Mouse (Mus musculus): ENCODE results near the gene Gm20518. TPM values are rescaled to one million over a fixed set of nuclear protein-coding genes. Genes with fewer than 3 reads are reported as not detected.
A peak's percentile ranks its signal among the peaks of the same experiment; 100 is the strongest.

The Gm20518 gene
- total RNA-seq, 2 experiments from 2014 or later, result 2.2 to 2.6 TPM

GRCm38 (mm10) chr16:17796519-17796918 lies 95.0 kb downstream of the Gm20518 start:
- no peak for DNase-seq (ENCODE audit: low spot score in 2 of 2)
- Histone ChIP-seq H3K4me3 (no peak overlapping the region), H3K27ac (no peak overlapping the region)
- TF ChIP-seq CTCF (conservative IDR thresholded peaks at IDR 0.05), result no peak

DNA sequence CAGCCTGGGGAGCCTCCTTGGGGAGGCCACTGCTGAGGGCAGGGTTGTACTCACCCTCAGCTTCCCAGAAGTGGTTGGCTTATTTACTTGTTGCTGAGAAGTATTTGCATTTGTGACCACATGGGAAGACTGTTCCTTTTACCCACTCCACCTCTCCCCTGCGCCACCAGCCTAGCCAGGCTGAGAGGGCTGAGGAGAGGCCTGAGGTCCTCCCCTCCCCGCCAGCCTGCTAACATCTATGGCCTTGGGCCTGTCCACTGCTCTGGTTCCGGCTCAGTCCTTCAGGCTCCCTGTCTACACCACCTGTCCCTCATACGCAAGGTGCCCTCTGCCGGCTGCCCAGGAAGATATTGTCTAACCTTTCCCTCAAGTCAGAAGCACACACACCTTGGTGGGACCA lies 95.8 kb downstream of the Gm20518 start:
- no peak for TF ChIP-seq CTCF (conservative IDR thresholded peaks at IDR 0.05)

DNA sequence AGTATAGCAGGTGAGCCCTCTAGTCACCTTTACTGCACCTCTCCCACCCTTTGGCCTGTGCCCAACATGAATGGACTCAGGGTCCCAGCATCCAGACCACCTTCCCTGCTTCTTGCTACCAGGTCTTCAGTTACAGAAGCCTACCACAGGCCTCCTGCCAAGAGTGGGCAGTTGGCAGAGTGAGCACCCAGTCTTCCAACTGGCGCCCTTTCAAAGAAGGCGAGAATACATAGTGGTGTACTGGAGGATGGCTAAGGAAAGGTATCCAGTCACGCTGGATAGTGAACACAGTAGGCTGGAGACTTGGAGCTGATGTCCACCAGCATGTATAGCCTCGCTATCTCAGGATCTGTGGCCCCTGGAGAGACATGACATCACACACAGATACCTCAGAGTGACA lies 97.4 kb downstream of the Gm20518 start:
- H3K27ac ChIP-seq, result no peak overlapping the region
- no peak for TF ChIP-seq CTCF (conservative IDR thresholded peaks at IDR 0.05)
- DNase-seq (ENCODE audit: low spot score in 2 of 2), result no peak
- no peak overlapping the region for H3K4me3 ChIP-seq

More for the DNA sequence above, 95.8 kb downstream of the Gm20518 start:
- Histone ChIP-seq H3K27ac (no peak overlapping the region), H3K4me3 (no peak overlapping the region)
- no peak for DNase-seq (ENCODE audit: low spot score in 2 of 2)

DNA sequence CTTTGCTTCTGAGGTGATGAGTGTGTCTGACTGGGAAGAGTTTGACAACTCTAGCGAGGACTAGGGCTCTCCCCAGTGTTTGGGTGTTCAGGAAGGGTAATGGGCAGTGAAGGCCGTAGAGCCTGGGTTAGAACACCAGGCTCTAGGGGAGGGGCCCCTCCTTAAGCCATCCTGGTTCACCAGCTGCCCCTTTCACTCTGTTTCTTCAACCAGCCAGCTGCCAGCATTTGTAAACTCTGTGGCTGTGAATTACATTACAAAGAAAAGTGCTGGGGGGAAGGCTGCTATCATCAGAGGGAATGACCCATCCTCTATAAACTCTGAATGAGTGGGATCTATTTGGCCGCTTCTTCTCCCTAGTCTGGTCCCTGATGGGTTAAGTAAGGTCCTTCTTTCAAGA lies 98.7 kb downstream of the Gm20518 start:
- DNase-seq (ENCODE audit: low spot score in 2 of 2), result no peak
- no peak overlapping the region for H3K4me3 ChIP-seq
- TF ChIP-seq CTCF (conservative IDR thresholded peaks at IDR 0.05), result no peak
- no peak overlapping the region for H3K27ac ChIP-seq

- no peak for DNase-seq (ENCODE audit: low spot score in 2 of 2)
- peak; percentile 74 for TF ChIP-seq CTCF (conservative IDR thresholded peaks at IDR 0.05)
- no peak overlapping the region for H3K27ac ChIP-seq
- H3K4me3 ChIP-seq, result no peak overlapping the region
These were observed 106.1 kb downstream of the Gm20518 start for GRCm38 (mm10) chr16:17785337-17785736.

Other genes with a start within 250 kb of the Gm20518 start
- 10 to 100 TPM; 38.1 to 54.2 TPM for gene Ccdc74a, start 245.2 kb downstream of the Gm20518 start, total RNA-seq (2021)
- gene Med15, start 158.8 kb downstream of the Gm20518 start, total RNA-seq (2021), result 10 to 100 TPM; 76.7 to 81.8 TPM
- gene Klhl22, start 132.1 kb downstream of the Gm20518 start, total RNA-seq (2021), result 100 to 1,000 TPM; 101 TPM
- gene Scarf2, start 94.4 kb downstream of the Gm20518 start, total RNA-seq (2021), result 1 to 10 TPM; 2.5 to 2.7 TPM
- 1 to 10 TPM; 3.2 to 4.5 TPM for gene B830017H08Rik, start 58.5 kb downstream of the Gm20518 start, total RNA-seq (2021)
- 10 to 100 TPM; 13.1 to 16.8 TPM for gene Car15, start 53.3 kb downstream of the Gm20518 start, total RNA-seq (2021)
- gene Tssk1, start 2.6 kb upstream of the Gm20518 start, total RNA-seq (2021), result not detected
- 100 to 1,000 TPM; 104 to 112 TPM for gene Dgcr2, start 6.9 kb upstream of the Gm20518 start, total RNA-seq (2021)
- gene Tssk2, start 7.0 kb upstream of the Gm20518 start, total RNA-seq (2021), result not detected
- 10 to 100 TPM; 33.1 to 33.3 TPM for gene Ess2, start 19.7 kb upstream of the Gm20518 start, total RNA-seq (2021)
- not detected for gene Gsc2, start 23.4 kb upstream of the Gm20518 start, total RNA-seq (2021)
- 10 to 100 TPM; 42.2 to 45.6 TPM for gene Slc25a1, start 36.5 kb upstream of the Gm20518 start, total RNA-seq (2021)
- not detected for gene Vpreb2, start 88.8 kb upstream of the Gm20518 start, total RNA-seq (2021)
- 10 to 100 TPM; 70.3 to 73.8 TPM for gene Dgcr6, start 161.2 kb upstream of the Gm20518 start, total RNA-seq (2021)
- gene Prodh, start 198.5 kb upstream of the Gm20518 start, total RNA-seq (2021), result 10 to 100 TPM; 45.1 to 48.2 TPM
- gene Rtn4r, start 236.0 kb upstream of the Gm20518 start, total RNA-seq (2021), result 100 to 1,000 TPM; 106 to 111 TPM